Mouse (Mus musculus): Measurements from ENCODE around the gene Wdr26. TPM values are rescaled to one million over a fixed set of nuclear protein-coding genes. Genes with fewer than 3 reads are reported as not detected.
A peak's percentile ranks its signal among the peaks of the same experiment; 100 is the strongest.

Wdr26 gene
- total RNA-seq, 2 experiments from 2014 or later = 101 to 128 TPM

DNA sequence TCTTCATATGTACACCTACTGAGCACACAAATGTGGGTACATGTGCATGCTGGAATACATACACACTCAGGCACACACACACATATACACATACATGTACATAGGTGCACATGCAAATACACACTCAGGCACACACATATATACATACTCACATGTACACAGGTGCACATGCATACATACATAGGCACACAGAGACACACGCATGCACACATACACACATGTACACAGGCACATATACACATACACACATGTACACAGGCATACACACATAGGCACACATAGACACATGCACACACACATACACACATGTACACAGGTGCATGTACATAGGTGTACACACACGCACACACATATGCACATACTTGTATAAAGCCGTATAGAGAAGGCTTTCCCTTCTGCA, 29.4 kb upstream of the Wdr26 start:
- ATAC-seq (replicated peaks; ENCODE audit: poor library complexity, severe bottlenecking) = no peak

DNA sequence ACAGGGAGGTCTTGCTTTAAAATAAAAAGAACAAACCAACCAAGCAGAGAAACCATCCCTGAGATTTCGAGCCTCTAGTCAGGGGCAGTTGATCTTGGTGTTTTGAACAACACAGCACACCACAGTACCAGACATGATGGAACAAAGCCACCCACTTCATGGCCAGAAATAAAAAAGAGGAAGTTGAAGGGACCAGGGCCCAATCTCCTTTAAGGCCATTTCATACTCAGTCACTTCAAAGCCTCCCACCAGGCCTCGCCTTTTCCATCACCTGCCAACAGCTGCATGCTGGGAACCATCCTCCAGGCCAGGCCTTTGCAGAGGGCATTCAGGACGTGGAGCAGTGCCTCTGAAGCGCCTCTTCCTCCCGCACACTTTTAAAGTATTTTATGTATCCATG, 25.5 kb upstream of the Wdr26 start:
- peak; percentile 56 for ATAC-seq (replicated peaks; ENCODE audit: poor library complexity, severe bottlenecking)

DNA sequence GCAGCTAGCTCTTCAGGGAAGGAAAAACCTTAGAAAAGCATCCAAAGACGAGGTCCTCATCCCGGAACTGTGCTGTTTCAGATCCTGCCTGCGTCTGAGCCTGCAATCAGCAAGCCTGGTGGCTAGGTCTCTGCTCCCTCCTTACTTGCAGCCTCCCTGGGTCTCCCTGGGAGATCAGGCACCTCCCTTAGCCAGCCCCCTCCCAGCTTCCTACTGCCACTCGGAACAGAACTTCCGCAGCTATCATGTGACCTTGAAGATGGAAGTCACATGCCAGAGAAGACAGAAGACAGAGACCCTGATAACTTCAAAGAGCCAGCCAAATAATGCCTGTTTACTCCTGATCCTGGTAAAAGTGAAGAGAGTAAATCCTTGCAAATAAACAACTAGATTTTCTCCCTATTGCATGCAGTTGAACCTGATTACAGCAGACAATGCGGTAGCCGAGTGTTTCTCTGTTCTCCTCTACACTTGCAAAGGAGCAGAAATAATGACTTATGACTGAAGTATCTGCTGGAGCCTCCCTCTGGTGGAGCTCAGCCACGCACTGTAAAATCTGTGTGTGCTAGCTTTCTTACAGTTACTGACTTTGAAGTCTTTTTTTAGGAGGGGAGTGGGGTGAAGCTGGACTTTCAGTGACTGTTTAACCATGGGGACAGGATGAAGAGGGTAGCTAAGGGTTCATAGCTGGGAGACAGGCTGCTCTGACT, 22.7 kb upstream of the Wdr26 start:
- ATAC-seq (replicated peaks; ENCODE audit: poor library complexity, severe bottlenecking) = peak; percentile 26

DNA sequence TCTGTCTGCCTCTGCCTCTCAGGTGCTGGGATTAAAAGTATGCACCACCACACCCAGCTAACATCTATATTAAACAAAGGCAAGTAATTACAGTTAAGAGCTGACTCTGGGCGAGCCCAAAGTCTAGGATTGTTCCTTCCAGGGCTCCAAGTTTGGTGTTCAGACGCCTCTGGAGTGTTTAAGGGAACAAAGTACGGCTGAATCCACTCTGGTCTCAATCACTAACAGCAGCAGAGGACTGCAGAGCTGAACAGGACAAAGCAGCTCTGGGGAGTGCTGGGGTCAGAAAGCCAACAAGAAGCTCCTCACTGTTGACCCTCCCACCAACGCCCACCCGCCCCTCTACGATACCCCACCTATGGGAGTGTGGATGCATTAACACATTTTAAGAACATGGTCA, 21.9 kb upstream of the Wdr26 start:
- ATAC-seq (replicated peaks; ENCODE audit: poor library complexity, severe bottlenecking) = no peak

DNA sequence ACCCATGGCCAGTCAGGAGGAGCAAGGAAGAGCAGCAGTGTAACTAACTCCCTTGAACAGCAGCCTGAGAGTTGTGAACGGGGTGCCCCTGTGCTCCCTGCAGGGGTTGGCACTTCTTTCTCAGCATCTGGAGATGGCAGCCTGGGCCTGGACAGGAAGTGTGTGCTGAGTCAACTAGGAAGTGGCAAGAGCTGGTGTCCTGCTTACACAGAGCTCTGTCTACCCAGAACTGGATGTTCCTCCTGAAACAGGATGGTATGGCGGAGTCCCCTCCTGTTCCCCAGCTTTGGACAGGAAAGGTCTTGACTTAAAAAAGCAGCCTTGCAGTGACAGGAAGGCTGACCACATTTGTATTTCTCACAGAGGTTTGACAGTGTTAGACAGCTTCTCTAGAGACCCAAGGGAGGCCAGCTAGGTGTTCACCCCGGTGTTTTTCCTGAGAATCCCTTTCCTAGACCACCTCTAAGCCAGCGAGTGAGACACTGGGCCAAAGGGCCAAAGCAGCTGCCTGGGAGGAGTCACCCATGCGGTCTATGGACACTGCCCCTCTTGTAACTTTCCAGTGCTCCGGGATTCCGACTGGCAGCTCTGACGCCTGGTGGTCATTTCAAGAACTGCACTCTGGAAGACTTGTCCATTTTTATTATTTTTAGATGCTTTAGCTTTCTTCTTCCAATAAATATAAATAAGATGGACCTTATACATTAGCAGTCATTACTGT, 20.7 kb upstream of the Wdr26 start:
- peak; percentile 79 for ATAC-seq (replicated peaks; ENCODE audit: poor library complexity, severe bottlenecking)

DNA sequence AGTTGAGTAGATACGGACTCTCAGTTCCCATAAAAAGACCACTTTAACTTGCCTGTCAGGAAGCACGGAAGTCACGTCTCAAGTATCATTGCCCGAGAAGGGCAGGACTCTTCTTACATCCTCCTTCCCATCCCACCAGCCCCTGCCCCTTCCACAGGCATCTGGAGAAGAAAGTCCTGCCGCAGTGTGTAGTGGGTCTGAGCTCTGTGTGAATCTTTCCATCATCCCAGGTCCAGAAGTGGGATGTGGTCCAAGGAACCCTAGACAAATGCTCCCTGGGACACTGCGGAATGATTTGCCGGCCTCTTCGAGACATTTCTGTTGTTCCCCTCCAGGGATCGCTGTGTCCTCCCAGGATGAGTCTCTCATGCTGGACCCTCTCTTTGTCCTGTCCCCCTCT, 20.0 kb upstream of the Wdr26 start:
- peak; percentile 21 for ATAC-seq (replicated peaks; ENCODE audit: poor library complexity, severe bottlenecking)

GRCm38 (mm10) chr1:181231262-181231661, 19.5 kb upstream of the Wdr26 start:
- no peak for ATAC-seq (replicated peaks; ENCODE audit: poor library complexity, severe bottlenecking)

GRCm38 (mm10) chr1:181230731-181231148, 18.9 kb upstream of the Wdr26 start:
- ATAC-seq (replicated peaks; ENCODE audit: poor library complexity, severe bottlenecking) = peak; percentile 12; the same call in 1 of the 2 replicates

- no peak for ATAC-seq (replicated peaks; ENCODE audit: poor library complexity, severe bottlenecking)
Observed at GRCm38 (mm10) chr1:181229046-181229445, 17.2 kb upstream of the Wdr26 start.

DNA sequence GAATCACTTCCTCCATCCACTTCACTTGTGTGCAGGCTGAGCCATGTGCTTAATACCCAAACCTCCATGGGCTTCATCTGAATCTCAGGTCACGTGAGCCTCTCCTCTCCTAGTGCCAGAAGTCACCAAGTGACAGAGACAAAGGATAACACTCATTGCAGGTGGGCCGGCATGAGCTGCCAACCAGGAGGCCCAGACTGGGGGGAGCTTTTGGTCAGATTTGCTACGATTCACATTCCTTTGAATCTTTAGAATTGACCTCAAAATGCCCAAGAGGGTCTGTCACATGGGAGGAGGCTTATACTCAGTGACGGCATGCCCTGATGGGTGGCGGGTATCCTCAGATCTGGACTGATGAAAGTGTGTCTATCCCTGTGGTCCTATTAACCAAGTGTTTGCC, 16.8 kb upstream of the Wdr26 start:
- no peak for ATAC-seq (replicated peaks; ENCODE audit: poor library complexity, severe bottlenecking)

GRCm38 (mm10) chr1:181227804-181228203, 16.0 kb upstream of the Wdr26 start:
- no peak for ATAC-seq (replicated peaks; ENCODE audit: poor library complexity, severe bottlenecking)

DNA sequence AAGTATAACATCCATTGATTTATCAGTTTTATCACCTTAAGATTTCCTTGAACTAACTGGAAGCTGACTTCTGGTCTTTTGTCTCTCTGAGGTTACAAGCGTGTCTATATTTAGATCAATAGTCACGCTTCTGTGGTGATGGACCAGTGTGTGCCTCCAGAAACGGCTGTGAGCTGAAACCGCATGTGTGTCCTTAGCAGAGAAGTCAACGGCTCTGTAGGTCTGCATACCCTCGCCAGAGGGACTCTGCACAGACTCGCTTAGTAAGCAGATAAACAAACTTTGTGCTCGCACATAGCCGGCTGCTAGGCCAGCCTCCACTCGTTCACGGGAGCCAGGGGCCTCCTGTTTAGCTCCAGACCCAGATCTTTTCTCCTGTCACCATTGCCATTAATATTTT, 15.0 kb upstream of the Wdr26 start:
- ATAC-seq (replicated peaks; ENCODE audit: poor library complexity, severe bottlenecking) = peak; percentile 78

DNA sequence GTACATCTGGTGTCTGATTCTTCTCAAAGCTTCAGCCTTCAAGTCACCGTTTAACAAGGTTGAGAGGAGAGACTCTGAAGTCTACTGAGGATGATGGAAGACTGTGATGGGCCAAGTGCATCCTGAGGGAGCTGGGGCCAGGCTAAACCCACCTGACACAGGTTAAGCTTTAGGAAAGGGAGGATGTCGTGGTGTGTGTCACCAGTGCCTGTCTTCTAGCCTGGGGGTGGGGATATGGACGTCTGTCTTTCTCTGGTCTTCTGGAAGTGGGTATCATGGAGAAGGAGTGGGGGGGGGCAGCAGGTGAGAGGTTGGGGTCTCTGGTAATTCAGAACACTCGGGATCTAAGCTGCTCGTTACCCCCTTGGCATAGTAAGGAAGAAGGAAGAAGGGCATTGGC, 13.5 kb upstream of the Wdr26 start:
- no peak for ATAC-seq (replicated peaks; ENCODE audit: poor library complexity, severe bottlenecking)

DNA sequence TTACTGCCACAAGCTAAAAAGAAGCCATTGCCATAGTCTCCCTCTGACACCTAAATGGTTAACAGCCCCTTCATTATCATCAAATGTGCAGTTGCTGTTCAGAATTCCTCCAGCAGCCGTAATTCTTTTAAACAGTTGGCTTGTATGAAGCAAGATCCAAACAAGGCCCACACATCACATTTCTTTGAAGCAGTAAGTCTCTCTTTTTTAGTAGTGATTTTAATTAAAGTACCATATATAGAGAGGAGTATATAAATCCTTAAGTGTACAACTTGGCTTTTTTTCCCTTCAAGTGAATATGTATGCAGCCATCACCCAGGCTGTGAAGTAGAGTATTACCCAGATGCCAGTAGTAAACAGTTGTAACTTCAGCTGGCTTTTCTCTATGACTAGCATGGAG, 10.2 kb upstream of the Wdr26 start:
- ATAC-seq (replicated peaks; ENCODE audit: poor library complexity, severe bottlenecking) = no peak

DNA sequence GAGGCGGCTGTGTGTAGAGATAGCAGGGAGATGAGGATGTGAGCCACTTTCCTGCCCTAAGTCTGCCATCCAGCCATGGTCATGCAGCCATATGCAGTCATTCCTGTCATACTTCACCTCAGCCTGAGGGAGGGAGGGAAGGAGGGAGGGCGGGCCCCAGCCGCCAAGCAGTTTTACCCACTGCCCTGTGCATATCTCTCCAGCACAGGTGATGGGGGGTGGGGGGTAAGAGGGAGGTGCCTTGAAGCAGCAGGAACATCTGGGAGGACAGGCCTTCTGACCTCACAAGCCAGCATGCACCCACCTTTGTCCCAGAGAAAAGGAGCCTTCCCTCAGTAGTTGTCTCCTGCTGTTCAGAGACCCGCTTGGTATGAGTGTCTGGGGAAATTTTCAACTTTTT, 4.5 kb upstream of the Wdr26 start:
- no peak for ATAC-seq (replicated peaks; ENCODE audit: poor library complexity, severe bottlenecking)

- no peak for ATAC-seq (replicated peaks; ENCODE audit: poor library complexity, severe bottlenecking)
Observed at GRCm38 (mm10) chr1:181214296-181215035, 2.7 kb upstream of the Wdr26 start.

- no peak for ATAC-seq (replicated peaks; ENCODE audit: poor library complexity, severe bottlenecking)
Observed at GRCm38 (mm10) chr1:181211403-181211919, 340 bp downstream of the Wdr26 start.

- ATAC-seq (replicated peaks; ENCODE audit: poor library complexity, severe bottlenecking) = peak; percentile 37
Observed at GRCm38 (mm10) chr1:181210601-181211402, 999 bp downstream of the Wdr26 start.

- no peak for ATAC-seq (replicated peaks; ENCODE audit: poor library complexity, severe bottlenecking)
Observed at GRCm38 (mm10) chr1:181210147-181210546, 1.7 kb downstream of the Wdr26 start.

- no peak for ATAC-seq (replicated peaks; ENCODE audit: poor library complexity, severe bottlenecking)
Observed at GRCm38 (mm10) chr1:181199446-181199845, 12.4 kb downstream of the Wdr26 start.
